Mouse (Mus musculus) cerebellum, adult 11-12 months (tissue): Measurements from ENCODE around the gene Isg15.
"Not testable (repeated sequence)": the region's sequence is repeated elsewhere in the genome, so short reads cannot be mapped to it uniquely, and the experiment has no call there.

Experiments used
- DNase-seq: peaks from one replicate; pipeline ENCODE4 v3.0.0; 2022

Gene Isg15

DNA sequence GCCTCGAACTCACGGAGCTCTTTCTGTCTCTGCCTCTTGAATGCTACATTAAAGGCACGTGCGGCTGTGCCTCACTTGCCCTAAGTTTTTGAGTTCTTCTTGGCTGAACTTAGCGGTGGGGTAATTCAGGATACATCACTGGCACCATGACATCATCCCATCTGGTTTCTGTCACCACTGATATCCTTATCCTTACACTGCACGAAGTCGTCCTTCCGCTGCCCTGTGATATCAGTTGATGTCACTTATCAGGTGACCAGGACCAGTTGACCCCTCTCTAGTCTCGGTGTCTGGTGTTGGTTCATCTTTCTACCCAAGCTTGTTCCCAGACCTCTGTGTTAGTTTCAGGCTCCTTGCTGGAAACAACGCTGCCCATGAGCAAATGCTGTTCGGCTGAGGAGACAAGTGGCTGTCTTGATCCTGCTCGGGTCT, 1.9 kb upstream of the Isg15 start:
- no peak for DNase-seq

DNA sequence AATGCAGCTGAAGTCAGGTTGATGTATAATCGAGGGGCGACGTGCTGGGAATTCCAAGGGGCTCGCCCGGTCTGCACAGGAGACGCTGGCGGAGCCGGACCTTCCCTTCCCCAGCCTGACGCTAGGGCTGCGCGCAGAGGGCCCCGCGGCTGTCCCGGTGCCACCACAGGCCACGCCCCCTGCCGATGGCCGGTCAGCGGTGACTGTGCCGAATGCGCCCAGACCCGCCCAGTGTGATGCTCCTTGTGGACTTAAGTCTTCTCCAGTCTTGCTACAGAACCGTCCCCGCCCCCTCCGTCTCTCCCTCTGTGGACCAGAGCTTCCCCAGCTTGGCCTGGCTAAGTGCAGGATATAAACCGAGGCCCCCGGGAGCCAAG, 2.8 kb downstream of the Isg15 start:
- DNase-seq: peak; percentile 90

DNA sequence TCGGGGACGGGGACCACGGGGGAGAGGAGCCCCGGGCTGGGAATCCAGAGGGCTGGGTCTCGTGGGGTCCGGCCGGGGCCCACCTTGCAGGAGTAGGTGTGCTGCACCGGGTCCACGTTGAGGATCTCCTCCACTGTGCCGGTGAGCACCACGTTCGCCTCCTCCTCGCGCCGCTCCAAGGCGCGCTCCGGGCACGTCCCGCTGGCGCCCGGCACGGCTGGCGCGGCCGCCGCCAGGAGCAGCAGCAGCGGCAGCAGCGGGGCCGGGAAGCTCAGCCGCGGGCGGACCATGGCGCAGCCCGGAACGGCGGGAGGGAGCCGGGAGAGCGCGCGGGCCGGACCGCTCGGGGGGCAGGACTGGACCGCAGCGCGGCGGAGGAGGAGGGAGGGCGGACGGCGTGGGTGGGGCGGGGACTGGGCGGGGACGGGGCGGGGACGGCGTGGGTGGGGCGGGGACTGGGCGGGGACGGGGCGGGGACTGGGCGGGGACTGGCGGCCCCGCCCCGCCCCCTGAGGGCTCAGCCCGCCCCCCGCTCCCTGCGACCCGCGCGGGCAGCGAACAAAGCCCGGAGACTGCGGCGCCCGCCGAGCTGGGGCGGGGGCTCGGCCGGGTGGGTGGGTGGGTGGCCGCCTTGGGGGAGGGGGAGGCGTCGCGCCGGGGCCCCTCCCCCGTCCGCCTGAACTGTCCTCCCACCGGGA, 3.3 kb downstream of the Isg15 start, which contains the start of gene Agrn:
Agrn (minus strand) TSS at position 358 of the 698 bp plus-strand sequence.
- DNase-seq: peak; percentile 74

DNA sequence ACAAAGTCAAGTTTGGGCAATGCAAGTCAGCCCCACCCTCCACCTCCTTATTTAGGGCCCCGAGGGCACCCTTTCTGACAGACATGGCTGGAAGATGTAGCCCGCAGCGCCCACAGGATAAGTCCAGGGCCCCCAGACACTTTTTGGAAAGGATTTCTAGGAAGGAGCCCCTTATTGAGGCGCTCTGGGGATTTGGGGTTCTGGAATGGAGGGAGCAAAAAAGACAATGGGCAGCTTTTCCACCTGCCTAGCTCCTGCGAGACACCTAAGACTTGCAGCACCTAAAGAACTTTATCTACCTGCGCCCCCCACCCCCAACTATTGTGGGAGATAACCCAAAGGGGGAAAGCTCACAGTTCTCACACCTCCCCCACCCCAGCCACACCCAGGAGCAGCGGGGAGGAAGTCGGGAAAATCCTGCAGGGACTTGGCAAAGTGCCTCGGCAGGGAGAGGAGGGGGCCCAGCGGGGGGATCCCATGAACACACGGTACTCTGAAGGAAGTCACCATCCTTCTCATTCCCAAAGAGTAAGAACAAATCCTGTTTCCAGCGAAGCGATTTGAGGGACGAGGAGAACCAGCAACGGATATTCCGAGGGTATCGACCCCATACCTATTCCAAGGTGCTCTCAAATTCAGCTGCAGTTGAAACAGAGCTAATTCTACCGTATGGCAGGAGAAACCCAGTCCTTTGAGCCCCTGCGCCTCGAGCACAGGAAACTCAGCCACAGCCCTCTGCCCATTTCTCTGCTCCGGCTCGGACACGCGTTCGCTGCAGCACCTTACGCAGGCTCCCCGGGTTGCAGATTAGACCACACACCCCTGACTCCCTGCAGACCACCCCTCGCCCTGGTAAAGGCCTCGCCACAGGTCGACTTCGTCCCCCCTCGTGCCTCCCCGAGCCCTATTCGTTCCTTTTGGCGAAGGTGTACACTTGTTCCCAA, 4.4 kb downstream of the Isg15 start:
- peak; percentile 70 for DNase-seq

DNA sequence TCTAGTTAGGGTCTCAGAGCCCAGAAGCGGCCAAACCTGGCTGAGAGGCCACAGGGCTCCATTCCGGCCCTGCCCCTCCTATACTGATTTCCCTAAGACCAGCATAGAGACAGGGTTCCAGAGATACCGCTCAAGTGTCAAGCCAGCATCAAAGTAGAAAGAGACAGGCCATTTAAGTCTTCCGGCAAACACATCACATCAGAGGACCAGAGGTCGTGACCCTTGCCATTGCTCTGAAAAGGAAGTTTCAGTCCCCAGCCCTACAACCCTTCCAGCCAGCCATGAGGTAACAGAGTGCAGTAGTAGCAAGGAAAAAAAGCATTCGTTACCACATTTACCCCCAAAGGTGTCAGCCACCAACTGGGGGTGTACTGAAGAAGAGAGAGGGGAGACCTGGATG, 6.3 kb downstream of the Isg15 start:
- DNase-seq: no peak

DNA sequence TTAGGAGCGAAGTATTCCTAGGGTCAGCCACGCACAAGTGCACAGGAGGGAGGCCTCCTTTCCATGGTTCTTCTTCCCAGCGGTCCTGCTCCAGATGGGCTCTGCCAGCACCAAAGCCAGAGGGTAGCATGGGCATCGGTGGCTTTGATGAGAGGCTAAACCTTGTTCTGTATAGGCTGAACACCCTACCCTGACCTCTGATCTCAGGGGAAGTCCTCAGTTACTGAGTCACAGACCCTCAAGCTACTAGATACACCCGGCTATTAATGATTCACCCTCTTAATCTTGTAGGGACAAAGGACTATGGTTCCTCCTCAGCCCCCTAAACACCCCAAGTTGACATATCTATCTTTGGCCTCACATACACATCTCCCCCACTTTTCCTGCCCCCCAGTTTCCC, 6.7 kb downstream of the Isg15 start:
- DNase-seq: no peak

DNA sequence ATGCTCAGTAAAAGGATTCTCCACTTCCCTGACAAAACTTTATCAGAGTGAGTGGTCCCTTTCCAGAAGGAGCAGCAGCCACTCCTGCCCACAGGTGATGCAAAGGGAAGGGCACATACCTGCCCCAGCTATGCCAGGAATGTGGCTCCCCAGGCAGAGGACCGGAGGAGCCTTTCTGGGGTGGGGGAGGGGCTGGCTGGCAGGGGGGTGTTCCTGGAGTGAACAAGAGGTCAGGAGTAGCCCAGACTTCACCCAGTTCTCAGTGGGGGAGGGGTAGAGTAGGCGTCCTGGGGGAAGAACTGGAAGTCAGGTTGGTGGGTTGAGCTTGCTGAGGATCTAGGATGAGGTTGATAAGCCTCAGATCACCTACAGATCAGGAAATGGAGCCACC, 7.4 kb downstream of the Isg15 start:
- no peak for DNase-seq

DNA sequence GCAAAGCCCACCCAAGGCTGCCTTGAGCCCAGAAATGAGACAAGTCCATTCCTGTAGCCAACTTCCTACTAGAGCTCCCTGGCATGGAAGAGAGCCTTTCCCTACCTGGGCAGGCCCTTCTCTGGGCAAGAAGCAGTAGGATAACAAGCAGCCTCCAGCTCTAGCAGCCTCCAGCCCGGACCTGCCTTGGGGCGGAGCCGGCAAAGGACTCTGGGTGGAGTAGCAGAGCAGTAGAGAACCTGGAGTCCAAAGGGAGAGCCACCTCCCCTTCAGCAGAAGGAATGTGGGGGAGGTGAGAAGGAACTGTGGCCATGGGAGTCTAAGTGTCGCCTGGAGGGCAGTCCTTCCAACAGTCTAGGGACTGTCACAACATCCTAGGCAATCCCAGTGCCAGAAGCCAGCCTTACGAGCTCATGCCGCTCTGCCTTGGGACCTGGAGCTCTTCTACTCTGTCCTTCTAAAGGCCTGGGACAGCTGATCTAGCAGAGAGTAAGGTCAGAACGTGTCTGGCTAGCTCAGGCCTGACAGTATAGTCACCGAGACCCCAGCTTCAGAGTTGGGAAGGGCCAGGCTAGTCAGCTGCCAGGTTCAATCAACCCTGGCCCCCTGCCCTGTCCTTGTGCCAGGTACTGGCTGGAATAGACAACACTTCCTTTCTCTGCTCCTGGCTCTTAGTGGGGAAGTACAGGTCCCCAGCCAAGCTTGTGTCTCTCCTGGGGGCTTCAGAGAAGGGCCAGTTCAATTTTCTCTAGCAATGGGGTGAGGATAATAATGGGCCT, 8.0 kb downstream of the Isg15 start:
- no peak for DNase-seq

DNA sequence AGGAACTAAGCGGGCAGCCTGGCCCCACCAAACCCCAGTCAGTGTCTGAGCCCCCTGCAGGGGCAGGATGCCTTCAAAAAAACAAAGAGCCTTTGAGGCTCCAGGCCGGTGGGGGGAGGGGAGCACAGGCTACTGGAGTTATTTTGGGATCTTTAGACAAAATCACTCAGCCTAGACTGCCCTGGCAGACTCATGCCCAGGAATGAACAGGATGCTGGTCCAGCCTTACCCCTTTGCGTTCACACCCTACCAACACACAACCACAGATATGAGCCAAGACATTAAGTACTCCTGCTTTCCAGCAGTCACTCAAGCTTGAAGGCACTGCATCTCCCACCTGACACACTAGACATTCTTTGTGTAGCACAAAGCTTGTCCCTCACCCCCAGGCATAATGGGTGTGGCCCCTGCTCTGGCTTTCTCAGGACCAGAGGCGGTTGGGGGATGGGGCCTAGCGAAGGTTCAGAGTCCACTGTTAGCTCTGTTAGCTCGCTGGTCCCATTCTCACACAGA, 11.8 kb downstream of the Isg15 start:
- DNase-seq: no peak

DNA sequence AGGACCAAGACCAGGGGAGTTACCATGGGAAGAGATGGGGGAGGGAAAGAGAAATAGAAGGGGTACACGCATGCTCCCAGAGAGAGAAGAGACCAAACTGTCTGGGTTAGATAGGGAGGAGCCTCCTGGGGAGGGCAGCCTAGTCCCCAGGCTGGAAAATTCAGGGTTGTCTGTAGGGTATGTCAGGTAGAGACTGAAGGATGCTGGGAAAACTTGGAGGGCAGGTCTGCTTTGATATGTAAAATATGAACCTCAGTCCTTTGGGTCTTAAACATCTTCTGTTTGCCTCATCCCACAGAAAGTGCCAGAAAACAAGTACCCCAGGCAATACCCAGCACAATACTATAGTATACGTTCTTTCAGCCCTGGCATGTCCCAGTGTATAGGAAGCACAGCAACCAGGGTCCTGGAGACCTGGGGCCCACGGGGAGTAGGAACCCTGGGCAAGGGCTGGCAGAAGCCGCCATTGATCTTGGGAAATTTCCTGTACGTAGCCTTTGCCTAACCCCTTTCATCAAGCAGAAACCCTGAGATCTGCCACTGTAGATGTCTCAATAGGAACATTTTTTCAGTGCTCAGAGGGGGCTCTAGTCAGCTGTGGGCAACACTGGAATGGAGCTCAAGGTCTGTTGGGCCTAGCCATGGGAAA, 12.3 kb downstream of the Isg15 start:
- DNase-seq: no peak

DNA sequence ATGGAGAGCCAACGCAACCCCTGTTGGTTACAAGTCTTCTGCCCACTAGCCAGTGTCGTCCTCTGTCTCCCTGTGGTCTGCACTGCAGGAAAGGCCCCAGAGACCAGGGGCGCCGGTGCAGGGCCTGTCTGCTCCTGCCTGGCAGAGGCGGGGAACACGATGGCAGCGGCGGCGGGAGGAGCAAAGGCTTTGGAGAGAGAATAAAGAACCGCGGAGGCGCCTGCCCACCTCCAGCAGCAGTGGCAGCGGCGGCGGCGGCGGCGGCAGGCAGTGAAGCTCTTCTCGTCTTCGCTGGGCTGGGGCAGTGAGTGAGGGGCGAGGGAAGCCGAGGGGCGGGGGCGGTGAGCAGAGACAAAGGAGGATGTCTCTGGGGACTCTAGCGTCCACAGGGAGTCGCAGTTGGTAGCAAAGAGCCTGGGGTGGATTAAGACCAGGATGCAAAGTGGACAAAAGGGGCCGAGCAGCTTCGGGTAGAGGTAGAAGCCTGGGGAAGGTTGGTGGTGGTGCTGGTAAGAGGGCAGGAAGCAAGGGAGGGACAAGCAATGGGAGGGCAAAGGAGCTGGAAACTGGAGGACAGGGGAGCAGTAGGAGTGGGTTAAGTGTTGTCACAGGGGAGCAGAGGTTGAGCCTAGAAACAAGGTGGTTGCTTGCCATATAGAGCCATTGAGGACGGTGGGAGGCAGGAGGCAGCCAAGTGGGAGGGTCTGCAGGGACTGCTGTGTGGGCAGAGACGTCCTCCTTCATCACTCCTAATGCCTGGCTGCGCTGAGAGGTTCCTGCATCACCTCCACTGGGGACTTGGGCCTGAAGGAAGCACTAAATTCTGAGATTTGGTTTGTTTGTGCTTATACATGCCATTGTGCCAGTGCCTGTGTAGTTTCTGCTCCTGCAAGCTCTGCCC, 14.4 kb downstream of the Isg15 start:
- no peak for DNase-seq

DNA sequence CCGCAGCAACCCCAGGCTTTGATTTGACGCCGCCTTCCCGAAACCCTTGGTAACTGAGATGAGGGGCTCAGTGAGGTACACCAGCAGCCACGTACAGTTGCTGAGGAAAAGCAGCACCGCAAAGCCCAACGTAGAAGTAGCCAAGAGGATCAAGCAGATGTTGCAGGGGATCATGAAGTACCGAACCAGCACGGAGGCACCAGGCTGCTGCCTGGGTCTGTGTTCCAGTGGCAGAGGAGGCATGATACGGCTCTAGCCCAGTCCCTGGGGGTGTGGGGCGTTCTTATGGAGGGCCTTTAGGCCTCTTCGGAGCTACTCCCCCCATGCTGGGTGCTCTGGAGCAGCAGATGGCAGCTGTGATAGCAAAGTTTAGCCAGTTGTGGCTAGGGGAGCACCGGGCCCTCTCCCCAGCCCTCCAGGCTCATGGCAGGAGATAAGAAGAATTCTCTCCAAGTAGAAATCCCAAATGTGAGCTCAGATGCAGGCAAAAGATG, 15.1 kb downstream of the Isg15 start:
- DNase-seq: no peak

DNA sequence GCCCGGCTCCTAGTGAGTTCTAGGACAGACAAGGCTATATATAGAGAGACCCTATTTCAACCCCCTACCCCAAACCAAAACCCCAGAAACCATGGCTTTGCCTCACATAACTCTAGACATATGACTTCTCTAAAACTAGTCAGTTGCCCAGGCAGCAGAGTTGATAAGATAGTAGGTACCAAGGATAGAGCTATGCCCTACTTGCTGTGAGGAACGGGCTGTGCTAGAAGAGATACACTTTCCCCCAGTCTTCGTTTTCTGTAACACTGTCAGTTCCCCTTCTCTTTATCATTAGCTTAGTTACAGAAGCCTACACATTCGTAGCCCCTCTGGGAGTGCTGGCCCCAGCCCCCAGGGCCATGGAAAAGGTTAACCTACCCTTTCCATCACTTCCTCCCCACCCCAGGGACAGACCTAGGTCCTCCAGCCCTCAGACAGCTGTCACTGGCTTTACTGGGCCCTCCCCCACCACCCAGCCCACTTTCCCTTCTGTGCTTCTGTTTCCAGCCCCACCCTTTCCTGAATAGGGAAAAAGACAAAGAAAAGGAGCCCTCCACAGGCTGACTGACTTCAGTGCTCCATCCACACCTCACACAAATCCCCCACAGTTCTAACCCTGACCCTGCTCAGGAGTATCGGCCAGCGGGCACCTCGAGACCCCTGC, 16.2 kb downstream of the Isg15 start:
- DNase-seq: no peak

DNA sequence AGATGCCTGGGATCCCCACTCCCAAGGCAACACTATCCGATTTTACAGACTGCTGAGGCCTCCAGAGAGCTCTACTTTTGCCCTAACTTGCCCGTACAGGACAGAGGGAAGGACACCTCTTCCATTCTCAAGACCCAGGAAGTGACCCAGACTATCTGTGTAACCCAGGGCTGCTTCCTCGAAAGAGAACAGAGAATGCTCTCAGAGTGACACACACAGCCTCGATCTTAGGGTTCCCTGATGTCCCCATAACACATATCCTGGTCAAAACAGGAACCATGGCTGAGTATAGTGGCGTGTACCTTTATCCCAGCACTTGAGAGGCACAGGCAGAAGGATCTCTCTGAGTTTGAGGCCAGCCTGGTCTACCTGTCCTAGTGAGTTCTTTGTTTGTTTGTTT, 16.9 kb downstream of the Isg15 start:
- no peak for DNase-seq

DNA sequence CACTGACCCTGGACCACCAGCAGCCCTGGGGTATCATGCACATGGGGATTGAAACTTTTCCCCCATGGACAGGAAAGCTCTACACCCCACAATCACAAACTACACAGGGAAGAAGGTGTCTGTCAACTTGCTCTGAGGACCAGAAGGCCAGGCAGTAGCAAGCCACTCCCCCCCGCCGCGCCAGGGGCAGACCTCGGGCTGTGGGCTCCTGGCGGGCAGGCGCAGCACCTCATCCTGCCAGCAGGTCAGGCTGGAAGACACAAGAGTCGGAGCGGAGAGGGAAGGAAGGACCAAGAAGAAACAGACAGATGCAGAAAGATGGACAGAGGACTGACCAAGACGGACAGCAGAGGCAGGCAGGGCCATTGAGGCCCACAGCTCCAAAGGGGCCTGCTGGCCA, 23.0 kb downstream of the Isg15 start:
- DNase-seq: no peak

DNA sequence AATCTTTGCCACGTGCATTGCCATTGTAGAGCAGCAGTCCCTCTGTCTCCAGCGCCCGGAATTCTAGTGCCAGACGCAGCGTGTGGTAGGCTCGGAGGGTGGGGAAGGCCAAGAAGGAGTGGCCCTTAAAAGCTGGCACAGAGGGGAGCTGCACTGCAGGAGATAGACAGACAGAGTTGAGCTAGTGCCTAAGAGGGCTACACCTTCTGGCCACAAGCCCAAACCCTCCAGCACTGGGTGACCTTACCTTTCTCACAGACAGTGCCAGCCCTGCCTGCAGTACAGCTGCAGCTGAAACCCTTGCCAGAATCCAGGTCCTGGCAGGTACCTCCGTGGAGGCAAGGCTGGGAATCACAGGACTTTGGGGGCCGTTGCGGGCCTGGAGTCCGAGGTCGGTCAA, 28.8 kb downstream of the Isg15 start:
- no peak for DNase-seq

DNA sequence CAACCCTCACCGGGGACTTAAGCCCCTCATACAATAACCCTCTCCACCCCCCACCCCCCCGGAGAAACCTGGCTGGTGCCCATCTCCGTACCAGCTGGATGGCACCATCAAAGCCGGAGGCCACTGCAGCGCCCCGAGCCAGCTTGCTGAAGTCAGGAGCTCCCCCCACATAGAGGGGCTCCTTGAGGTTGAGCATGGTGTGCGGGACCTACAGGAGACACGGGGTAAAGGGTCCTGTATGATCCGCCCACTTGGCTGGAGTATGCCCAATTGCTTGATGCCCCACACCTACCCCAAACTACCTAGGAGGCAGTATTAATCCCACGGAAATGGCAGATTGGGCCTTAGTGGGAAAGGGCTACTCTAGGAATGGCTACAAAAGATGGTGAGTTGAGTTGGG, 31.5 kb downstream of the Isg15 start:
- DNase-seq: no peak

DNA sequence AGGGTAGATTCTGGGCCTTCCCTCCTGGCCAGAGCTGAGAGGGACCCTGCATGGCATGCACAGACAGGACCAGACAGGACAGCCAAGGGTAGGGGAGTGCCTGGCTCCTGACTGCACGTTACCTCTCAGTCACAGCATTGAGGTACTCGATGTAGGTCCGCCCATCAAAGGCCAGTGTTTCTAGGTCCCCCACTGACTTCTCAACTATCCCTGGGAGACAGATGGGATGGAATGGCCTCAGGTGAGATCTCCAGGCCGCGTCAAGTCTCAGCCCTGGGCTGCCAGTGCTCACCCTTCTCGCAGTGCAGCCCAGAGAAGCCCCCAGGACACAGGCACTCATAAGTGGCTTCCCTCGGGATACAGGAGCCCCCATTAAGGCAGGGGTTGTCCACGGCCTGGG, 32.0 kb downstream of the Isg15 start:
- DNase-seq: no peak

DNA sequence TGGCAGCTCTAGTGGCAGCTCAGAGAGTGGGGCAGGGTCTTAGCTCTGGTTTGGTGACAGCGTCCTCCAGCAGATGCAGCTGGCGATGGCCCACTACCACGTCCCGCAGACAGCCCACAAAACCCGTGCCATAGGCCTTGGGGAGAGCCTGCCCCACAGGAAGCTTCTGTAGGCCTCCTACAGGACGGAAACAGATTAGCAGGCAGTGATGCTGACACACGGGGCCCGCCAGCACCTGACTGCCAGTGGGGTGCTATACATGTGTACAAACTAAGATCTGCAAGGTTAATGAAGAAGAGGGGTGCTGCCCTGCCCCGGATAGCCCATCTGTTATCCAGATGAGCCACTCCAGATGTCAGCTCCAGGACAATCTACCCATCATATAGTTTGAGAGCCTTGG, 34.1 kb downstream of the Isg15 start:
- DNase-seq: no peak

DNA sequence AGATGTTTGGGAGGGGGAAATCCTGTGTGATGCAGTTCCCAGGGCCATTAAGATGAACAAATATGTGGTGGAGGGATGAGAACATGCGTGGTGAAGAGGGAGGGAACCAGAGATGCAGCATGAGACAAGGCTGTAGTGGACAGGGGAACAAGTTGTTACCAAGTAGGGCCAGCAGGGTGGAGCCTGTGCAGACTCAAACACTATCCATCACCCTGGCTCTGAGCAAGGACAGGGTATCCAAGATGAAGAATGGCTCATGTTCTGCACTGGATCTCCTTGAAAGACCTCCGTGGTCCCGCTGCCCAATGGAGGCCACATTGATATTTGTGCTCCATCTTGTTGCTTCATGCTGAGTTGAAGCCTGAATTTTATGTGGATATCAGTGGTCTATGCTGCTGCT, 45.8 kb downstream of the Isg15 start:
- no peak for DNase-seq

DNA sequence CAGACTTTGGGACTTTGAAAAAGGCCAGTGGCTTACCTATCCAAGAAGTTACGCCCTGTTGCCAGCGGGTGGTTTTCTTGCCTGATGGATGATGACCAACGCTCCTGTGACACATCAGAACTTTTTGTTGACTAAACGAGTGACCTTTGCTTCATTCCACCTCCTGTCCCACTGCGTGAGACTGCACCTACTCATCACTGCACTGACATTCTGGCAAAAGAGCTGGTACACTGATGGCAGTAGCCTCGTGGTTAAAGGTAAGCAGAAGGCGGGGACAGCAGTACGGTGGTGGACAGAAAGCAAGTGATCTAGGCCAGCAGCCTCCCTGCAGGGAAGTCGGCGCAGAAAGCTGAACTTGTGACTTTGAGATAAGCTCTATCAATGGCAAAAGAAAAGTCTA, 49.7 kb downstream of the Isg15 start:
- DNase-seq: not testable (repeated sequence)
